Mouse (Mus musculus): ENCODE measurements around the gene Mgmt.

The Mgmt gene

GRCm38 (mm10) chr7:137000703-137001102, 106.3 kb downstream of the Mgmt start:
- DNase-seq (ENCODE audit: low read depth in 2 of 2, low spot score in 2 of 2): no peak

- DNase-seq (ENCODE audit: low read depth in 2 of 2, low spot score in 2 of 2): no peak
These were observed 106.8 kb downstream of the Mgmt start for GRCm38 (mm10) chr7:137001215-137001614.

- no peak for DNase-seq (ENCODE audit: low read depth in 2 of 2, low spot score in 2 of 2)
These were observed 107.4 kb downstream of the Mgmt start for GRCm38 (mm10) chr7:137001783-137002182.

- no peak for DNase-seq (ENCODE audit: low read depth in 2 of 2, low spot score in 2 of 2)
These were observed 108.0 kb downstream of the Mgmt start for GRCm38 (mm10) chr7:137002431-137002830.

GRCm38 (mm10) chr7:137005293-137005692, 110.9 kb downstream of the Mgmt start:
- DNase-seq (ENCODE audit: low read depth in 2 of 2, low spot score in 2 of 2): no peak

GRCm38 (mm10) chr7:137008321-137008720, 113.9 kb downstream of the Mgmt start:
- DNase-seq (ENCODE audit: low read depth in 2 of 2, low spot score in 2 of 2): no peak

GRCm38 (mm10) chr7:137009732-137010275, 115.4 kb downstream of the Mgmt start:
- no peak for DNase-seq (ENCODE audit: low read depth in 2 of 2, low spot score in 2 of 2)

DNA sequence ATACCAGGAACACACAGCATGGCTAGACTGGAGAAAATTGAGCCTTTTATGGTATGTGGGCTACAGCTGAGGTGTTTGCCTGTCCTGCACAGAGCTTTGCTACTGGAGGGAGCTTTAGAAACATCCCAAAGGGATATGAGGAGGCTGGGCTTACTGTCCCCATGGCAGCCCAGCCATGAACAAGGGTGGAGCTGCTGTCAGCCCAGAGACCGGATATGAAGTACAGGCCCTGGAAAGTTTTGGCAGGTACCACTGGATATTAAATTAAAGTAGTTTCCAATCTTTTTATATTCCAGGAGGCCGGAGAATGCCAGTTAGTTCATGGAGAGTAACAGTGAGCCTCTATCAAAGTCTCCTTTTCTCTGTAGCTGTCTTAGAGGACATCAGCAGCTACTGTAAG, 116.0 kb downstream of the Mgmt start:
- no peak for DNase-seq (ENCODE audit: low read depth in 2 of 2, low spot score in 2 of 2)

- no peak for DNase-seq (ENCODE audit: low read depth in 2 of 2, low spot score in 2 of 2)
These were observed 118.3 kb downstream of the Mgmt start for GRCm38 (mm10) chr7:137012687-137013086.

DNA sequence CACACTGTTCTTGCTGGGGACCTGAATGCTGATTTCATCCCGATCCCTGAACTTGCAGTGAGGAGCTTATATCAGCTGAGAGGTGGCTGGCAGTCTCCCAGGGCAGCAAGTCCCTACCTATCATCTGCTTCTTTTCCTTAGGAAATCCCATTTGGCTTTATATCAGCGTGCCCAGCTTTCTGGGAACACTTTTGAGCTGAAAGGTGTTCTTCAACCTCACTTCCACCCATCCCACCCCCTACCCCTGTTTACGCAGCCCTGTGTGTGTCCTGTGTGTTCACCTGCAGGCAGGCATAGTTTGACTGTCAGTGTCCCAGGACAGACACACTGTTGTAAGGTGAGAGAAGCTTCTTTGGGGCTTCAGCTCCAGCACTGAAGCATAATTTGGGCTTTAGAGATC, 119.0 kb downstream of the Mgmt start:
- no peak for DNase-seq (ENCODE audit: low read depth in 2 of 2, low spot score in 2 of 2)

- no peak for DNase-seq (ENCODE audit: low read depth in 2 of 2, low spot score in 2 of 2)
These were observed 124.2 kb downstream of the Mgmt start for GRCm38 (mm10) chr7:137018614-137019013.

DNA sequence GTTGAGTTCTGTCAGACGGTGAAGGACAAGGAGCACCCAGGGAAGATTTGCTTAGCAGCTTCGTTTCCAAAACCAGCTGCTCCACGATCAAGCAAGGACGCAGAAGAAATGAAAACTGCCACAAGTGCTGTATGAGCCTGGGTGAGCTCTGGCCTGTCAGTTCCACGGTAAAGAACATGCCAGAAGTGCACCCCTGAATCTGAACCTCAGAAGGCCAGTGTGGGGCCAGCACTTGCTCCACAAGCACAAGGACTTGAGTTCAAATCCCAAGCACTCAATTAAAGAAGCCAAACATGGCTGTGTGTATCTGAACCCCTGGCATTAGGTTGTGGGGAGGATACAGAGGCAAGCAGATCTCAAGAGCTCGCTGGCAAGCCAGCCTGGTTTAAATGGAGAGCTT, 125.8 kb downstream of the Mgmt start:
- DNase-seq (ENCODE audit: low read depth in 2 of 2, low spot score in 2 of 2): no peak

DNA sequence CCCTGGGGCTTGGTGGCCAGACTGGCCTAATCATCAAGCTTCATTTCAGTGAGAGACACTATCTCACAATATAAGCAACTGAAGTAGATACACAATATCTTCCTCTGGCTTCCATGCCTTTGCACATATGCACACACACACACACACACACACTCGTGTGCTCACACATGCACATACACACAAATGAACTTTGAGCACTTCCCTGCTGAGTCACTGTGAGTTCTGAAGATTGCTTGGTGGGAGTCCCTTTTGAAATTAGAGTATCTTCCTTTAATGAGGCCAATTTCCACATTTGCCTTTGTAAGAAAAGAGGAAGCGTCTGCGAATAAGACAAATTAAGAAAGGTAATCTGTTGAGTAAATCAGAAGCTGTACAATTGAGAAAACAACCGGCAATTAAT, 136.4 kb downstream of the Mgmt start:
- no peak for DNase-seq (ENCODE audit: low read depth in 2 of 2, low spot score in 2 of 2)

GRCm38 (mm10) chr7:137033177-137033576, 138.8 kb downstream of the Mgmt start:
- no peak for DNase-seq (ENCODE audit: low read depth in 2 of 2, low spot score in 2 of 2)

GRCm38 (mm10) chr7:137034986-137035385, 140.6 kb downstream of the Mgmt start:
- no peak for DNase-seq (ENCODE audit: low read depth in 2 of 2, low spot score in 2 of 2)

DNA sequence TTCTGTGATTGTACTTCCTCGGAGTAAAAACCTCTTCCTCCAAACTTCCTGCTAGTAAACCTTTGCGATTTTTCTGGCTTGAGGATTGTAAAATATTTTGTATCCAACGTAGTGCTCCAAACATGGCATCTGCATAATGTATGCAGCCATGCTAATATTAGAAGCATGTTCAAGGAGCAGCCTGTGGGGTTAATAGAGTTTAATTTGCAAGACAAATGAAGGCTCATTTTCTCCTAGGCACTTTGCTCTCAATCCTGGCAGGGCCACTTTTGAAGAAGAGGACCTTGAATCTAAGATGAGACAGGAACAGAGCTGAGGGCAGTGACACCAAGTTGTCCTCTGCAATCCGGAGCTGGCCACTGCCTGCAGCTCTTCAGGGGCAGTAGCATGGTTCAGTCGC, 141.5 kb downstream of the Mgmt start:
- no peak for DNase-seq (ENCODE audit: low read depth in 2 of 2, low spot score in 2 of 2)

DNA sequence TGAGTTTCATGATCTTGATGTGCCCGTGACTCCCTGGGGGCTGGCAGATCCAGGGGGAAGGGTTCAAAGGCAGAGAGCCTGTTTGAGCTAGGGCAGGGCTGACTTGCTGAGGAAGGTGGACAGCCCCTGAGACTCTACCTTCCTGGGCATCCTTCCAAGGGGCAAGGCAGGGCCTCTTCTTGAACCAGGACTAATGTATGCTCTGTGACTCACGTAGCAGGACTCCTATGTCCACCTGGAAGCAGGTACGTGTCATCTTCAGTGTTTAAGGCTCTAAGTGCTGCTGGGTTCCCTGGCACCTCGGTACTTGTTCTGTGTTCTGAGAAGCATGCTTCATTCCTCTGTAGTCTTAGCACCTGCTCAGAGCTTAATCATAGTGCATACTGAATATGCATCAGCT, 143.1 kb downstream of the Mgmt start:
- DNase-seq (ENCODE audit: low read depth in 2 of 2, low spot score in 2 of 2): no peak

GRCm38 (mm10) chr7:137037872-137038271, 143.5 kb downstream of the Mgmt start:
- DNase-seq (ENCODE audit: low read depth in 2 of 2, low spot score in 2 of 2): no peak

- DNase-seq (ENCODE audit: low read depth in 2 of 2, low spot score in 2 of 2): no peak
These were observed 144.0 kb downstream of the Mgmt start for GRCm38 (mm10) chr7:137038311-137038945.

- no peak for DNase-seq (ENCODE audit: low read depth in 2 of 2, low spot score in 2 of 2)
These were observed 144.5 kb downstream of the Mgmt start for GRCm38 (mm10) chr7:137038946-137039320.

GRCm38 (mm10) chr7:137040646-137041045, 146.2 kb downstream of the Mgmt start:
- no peak for DNase-seq (ENCODE audit: low read depth in 2 of 2, low spot score in 2 of 2)

DNA sequence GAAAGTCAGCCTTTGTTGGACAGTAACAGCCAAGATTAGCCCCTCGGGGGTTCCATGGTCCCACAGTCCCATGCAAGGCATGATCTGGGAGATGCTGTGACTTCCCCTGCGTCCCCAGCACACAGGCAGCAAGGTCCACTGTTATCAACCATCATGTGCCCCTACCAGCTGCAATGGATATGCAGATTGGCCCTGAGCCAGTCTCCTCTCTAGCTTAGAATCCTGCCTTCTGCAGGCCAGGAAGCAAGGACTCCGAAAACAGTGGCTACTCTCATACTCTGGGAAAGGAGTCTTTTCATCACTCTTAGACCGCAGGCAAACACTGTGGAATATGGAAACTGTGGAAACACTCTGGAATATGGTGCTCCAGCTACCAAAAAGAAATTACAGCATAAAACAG, 152.5 kb downstream of the Mgmt start:
- no peak for DNase-seq (ENCODE audit: low read depth in 2 of 2, low spot score in 2 of 2)
